Mouse (Mus musculus) E14TG2a.4 (cell line): ENCODE measurements at regions not wholly inside any gene's neighbourhood (a gene's known extent, or its start where the extent isn't known, plus 50 kb on each side); places are given as distances from the start of the nearest gene placed in this dataset.

Experiments
- CTCF ChIP-seq: conservative IDR thresholded peaks from 2 replicates; pipeline ENCODE4 v1.5.1; 2014; ENCODE audit warnings: low read length
- NANOG ChIP-seq: IDR thresholded peaks from 2 replicates; pipeline ENCODE4 v1.6.1; 2014; ENCODE audit warnings: borderline replicate concordance, low read length, mixed read lengths

DNA sequence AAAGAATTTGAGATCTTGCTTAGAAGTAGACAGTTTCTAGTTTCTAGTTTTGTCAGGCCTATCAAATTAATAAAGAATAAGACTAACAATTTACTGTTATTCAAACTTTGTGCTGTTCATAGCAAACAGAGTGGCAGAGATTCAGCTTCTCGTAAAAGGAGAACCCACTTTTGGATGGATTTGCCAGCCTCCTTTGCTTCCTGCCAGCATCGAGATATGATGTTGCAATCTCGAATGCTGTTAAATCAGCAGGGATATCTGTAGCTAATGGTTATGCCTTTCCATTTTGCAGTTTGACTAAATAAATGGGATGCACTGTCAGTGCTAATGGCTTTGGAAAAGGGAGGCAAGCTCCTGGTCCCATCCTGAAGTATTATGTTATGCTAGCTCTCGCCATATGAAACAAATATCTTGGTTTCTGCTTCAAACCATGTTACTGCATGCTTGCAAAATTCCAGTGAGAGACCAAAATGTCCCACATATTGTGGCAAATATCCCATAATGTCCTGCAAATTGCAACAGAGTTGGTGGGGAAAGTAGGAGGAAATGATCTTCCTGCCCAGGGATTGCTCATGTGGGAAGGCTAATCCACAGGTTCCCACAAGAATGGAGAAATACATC lies 199.9 kb upstream of the Zeb2 start:
- TF ChIP-seq CTCF (no peak), NANOG (no peak)
